Mouse (Mus musculus): ENCODE measurements around the gene Fdx1.

- TF ChIP-seq CTCF (IDR thresholded peaks at IDR 0.05; ENCODE audit: low read depth, low read length) (no peak), POLR2A (IDR thresholded peaks at IDR 0.05; ENCODE audit: borderline replicate concordance, low read depth, low read length) (no peak)
Observed at GRCm38 (mm10) chr9:51964110-51964509, 754 bp upstream of the Fdx1 start.
